Mouse (Mus musculus): ENCODE data around the gene Fgf5.

Fgf5 gene

GRCm38 (mm10) chr5:98305673-98306072, 51.7 kb downstream of the Fgf5 start:
- no peak for DNase-seq (ENCODE audit: low read depth, low spot score)

GRCm38 (mm10) chr5:98306528-98306927, 52.5 kb downstream of the Fgf5 start:
- no peak for DNase-seq (ENCODE audit: low read depth, low spot score)

GRCm38 (mm10) chr5:98326625-98327024, 72.6 kb downstream of the Fgf5 start:
- DNase-seq (ENCODE audit: low read depth, low spot score): no peak

Measured in forelimb bud, embryonic 11.5 days (tissue).